Mouse (Mus musculus): ENCODE measurements at regions not wholly inside any gene's neighbourhood (a gene's known extent, or its start where the extent isn't known, plus 50 kb on each side); places are given as distances from the start of the nearest gene placed in this dataset.

GRCm38 (mm10) chr14:9400861-9401260 is 734.8 kb upstream of the 4930452B06Rik start:
- no peak for TF ChIP-seq MAFK (IDR thresholded peaks at IDR 0.05; ENCODE audit: insufficient read depth, low read depth, low read length)
- TF ChIP-seq CHD2 (IDR thresholded peaks at IDR 0.05; ENCODE audit: low read depth, low read length), result no peak
- no peak for TF ChIP-seq HCFC1 (IDR thresholded peaks at IDR 0.05; ENCODE audit: borderline replicate concordance, insufficient read depth, low read length)

Measured in ES-E14 (cell line).